Mouse (Mus musculus) bone marrow macrophage, adult 2 months (primary cell): ENCODE measurements at regions not wholly inside any gene's neighbourhood (a gene's known extent, or its start where the extent isn't known, plus 50 kb on each side); places are given as distances from the start of the nearest gene placed in this dataset.

ENCODE experiments used
- CTCF ChIP-seq: IDR thresholded peaks from 2 replicates; pipeline ENCODE4 v1.5.1; 2012; ENCODE audit warnings: low read depth, mild to moderate bottlenecking, low read length, moderate library complexity
- POLR2A ChIP-seq: IDR thresholded peaks from 2 replicates; pipeline ENCODE4 v1.6.1; 2012; ENCODE audit warnings: mild to moderate bottlenecking, low read depth, low read length, borderline replicate concordance

- TF ChIP-seq CTCF (no peak), POLR2A (no peak)
Measured at GRCm38 (mm10) chr15:87184248-87184647, 359.9 kb upstream of the Fam19a5 start.
